Mouse (Mus musculus): ENCODE data around the gene Sh3bp2. TPM values are rescaled to one million over a fixed set of nuclear protein-coding genes. Genes with fewer than 3 reads are reported as not detected.

The Sh3bp2 gene
- polyA plus RNA-seq, 1 experiment from 2014 or later: 29.8 TPM

DNA sequence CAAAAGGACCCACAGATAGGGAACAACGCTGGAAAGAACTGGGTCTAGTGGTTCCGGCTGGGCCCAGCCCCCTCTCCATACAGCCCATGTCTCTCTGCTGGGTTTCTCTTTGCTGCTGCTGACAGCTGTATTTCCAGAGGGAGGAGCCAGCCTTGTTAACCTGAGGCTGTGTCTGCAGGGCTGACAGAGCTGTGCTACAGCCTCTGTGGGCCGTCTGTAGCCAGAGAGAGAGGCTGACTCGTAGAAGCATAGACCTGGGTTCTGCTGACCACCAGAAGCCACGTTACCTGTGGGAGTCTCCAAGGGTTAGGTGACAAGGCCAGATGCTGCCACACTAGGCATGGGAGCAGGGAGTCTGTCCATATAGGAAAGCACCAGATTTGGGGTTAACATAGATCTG, 7.4 kb downstream of the Sh3bp2 start:
- Histone ChIP-seq H3K27ac (ENCODE audit: low read depth, low read length) (no peak overlapping the region), H3K36me3 (ENCODE audit: control insufficient read depth, insufficient read depth, low read length) (no peaks in the 10 kb centered on the region), H3K4me3 (ENCODE audit: low read depth, low read length) (no peak overlapping the region), H3K4me2 (ENCODE audit: low read depth, low read length) (no peak overlapping the region), H3K9me3 (ENCODE audit: control insufficient read depth, low read length) (no peaks in the 10 kb centered on the region), H3K4me1 (ENCODE audit: control insufficient read depth, insufficient read depth, low read length) (no peaks in the 10 kb centered on the region), H3K9ac (replicated peaks; ENCODE audit: low read depth, low read length) (no peak overlapping the region), H3K27me3 (ENCODE audit: control insufficient read depth, insufficient read depth, low read length) (no peaks in the 10 kb centered on the region)
- 74% methylated on average over 5 of the region's 5 CpGs for WGBS
- no peak for ATAC-seq (ENCODE audit: low read depth)

DNA sequence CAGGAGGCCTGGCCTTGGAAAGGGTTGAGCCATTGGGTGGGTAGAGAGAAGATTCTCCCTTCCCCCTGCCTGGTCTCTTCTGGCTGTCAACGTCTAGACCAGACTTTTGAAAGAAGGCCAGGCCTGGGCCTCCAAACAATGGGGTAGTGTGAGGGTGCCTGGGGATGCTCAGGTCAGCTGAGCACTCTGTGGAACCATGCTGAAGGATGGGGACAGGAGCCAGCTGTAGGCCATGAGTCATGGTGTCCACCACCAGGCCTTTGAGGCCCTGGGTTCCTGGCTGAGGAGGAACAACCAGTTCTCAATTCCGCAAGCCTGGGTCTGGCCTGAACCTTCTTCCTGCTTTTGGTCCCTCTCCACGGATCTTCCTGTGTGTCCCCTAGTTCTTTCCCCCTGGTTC, 8.2 kb downstream of the Sh3bp2 start:
- Histone ChIP-seq H3K4me2 (ENCODE audit: low read depth, low read length) (no peak overlapping the region), H3K4me3 (ENCODE audit: low read depth, low read length) (no peak overlapping the region), H3K27me3 (ENCODE audit: control insufficient read depth, insufficient read depth, low read length) (no peaks in the 10 kb centered on the region), H3K4me1 (ENCODE audit: control insufficient read depth, insufficient read depth, low read length) (no peaks in the 10 kb centered on the region), H3K9me3 (ENCODE audit: control insufficient read depth, low read length) (no peaks in the 10 kb centered on the region), H3K36me3 (ENCODE audit: control insufficient read depth, insufficient read depth, low read length) (no peaks in the 10 kb centered on the region), H3K27ac (ENCODE audit: low read depth, low read length) (no peak overlapping the region), H3K9ac (replicated peaks; ENCODE audit: low read depth, low read length) (no peak overlapping the region)
- ATAC-seq (ENCODE audit: low read depth): no peak
- 65% methylated on average over 3 of the region's 3 CpGs for WGBS

DNA sequence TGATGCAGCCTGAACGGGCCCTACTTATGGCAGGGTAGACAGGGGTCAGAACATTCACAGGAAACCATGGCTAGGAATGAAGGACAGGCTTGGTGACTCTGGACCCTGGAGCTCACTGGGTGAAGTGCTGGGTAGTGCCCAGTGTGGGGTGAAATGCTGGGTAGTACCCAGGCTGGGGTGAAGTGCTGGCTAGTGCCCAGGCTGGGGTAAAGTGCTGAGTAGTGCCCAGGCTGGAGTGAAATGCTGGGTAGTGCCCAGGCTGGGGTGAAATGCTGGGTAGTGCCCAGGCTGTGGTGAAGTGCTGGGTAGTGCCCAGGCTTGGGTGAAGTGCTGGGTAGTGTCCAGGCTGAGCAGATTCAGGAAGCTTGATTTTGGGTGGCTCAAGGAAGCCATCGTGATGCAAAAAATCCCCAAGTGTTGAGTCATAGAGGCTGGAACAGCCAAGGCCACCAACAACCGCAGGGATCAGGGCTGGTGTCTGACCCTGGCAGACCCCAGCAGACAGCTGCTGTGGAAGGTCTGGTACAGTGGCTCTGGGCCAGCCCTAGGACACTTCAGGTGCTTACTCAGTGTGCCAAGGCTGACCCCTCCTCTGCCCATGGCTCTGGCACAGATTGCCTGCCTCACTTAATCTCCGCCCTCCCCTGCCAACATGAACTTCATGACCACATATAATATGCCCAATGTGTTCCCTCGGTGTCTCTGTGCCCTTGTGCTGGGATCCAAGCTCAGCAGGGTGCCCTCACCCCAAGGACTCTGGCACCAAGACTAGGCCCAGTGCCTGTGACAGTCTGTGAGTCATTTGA, 9.3 kb downstream of the Sh3bp2 start:
- H3K4me1 ChIP-seq (ENCODE audit: control insufficient read depth, insufficient read depth, low read length): no peaks in the 10 kb centered on the region
- H3K9me3 ChIP-seq (ENCODE audit: control insufficient read depth, low read length): no peaks in the 10 kb centered on the region
- no peak overlapping the region for H3K4me3 ChIP-seq (ENCODE audit: low read depth, low read length)
- H3K27ac ChIP-seq (ENCODE audit: low read depth, low read length): no peak overlapping the region
- WGBS: 86% methylated on average over 5 of the region's 5 CpGs
- H3K4me2 ChIP-seq (ENCODE audit: low read depth, low read length): no peak overlapping the region
- no peak for ATAC-seq (ENCODE audit: low read depth)
- no peaks in the 10 kb centered on the region for H3K27me3 ChIP-seq (ENCODE audit: control insufficient read depth, insufficient read depth, low read length)
- no peaks in the 10 kb centered on the region for H3K36me3 ChIP-seq (ENCODE audit: control insufficient read depth, insufficient read depth, low read length)
- H3K9ac ChIP-seq (replicated peaks; ENCODE audit: low read depth, low read length): no peak overlapping the region

- H3K9ac ChIP-seq (replicated peaks; ENCODE audit: low read depth, low read length): no peak overlapping the region
- ATAC-seq (ENCODE audit: low read depth): no peak
- WGBS: 90% methylated on average over 7 of the region's 7 CpGs
These were observed 10.2 kb downstream of the Sh3bp2 start for GRCm38 (mm10) chr5:34535831-34536230.

DNA sequence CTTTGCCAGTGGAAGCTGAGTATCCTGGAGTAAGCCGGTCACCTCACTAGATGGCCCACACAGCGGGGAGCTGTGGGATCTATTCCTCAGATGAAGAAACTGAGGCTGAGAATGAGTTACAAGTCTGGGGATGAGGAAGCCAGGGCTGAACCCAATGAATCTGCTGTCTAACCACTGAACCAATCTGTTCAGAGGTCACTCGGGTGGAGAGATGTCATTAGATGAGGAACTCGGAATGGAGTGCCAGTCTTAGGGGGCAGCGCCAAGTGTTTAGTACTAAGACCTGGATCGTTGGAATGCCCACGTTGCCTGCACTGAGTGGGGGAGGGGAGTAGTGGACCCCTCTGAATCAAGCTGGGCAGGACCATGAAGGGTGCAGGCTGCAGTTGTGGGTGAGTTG, 12.4 kb downstream of the Sh3bp2 start:
- Histone ChIP-seq H3K36me3 (ENCODE audit: control insufficient read depth, insufficient read depth, low read length) (no peaks in the 10 kb centered on the region), H3K4me3 (ENCODE audit: low read depth, low read length) (no peak overlapping the region)
- 71% methylated on average over 7 of the region's 7 CpGs for WGBS

More at GRCm38 (mm10) chr5:34535831-34536230, 10.2 kb downstream of the Sh3bp2 start:
- no peaks in the 10 kb centered on the region for H3K27me3 ChIP-seq (ENCODE audit: control insufficient read depth, insufficient read depth, low read length)
- H3K4me3 ChIP-seq (ENCODE audit: low read depth, low read length): no peak overlapping the region
- no peak overlapping the region for H3K27ac ChIP-seq (ENCODE audit: low read depth, low read length)
- H3K4me1 ChIP-seq (ENCODE audit: control insufficient read depth, insufficient read depth, low read length): no peaks in the 10 kb centered on the region
- H3K4me2 ChIP-seq (ENCODE audit: low read depth, low read length): no peak overlapping the region
- no peaks in the 10 kb centered on the region for H3K36me3 ChIP-seq (ENCODE audit: control insufficient read depth, insufficient read depth, low read length)
- H3K9me3 ChIP-seq (ENCODE audit: control insufficient read depth, low read length): no peaks in the 10 kb centered on the region

DNA sequence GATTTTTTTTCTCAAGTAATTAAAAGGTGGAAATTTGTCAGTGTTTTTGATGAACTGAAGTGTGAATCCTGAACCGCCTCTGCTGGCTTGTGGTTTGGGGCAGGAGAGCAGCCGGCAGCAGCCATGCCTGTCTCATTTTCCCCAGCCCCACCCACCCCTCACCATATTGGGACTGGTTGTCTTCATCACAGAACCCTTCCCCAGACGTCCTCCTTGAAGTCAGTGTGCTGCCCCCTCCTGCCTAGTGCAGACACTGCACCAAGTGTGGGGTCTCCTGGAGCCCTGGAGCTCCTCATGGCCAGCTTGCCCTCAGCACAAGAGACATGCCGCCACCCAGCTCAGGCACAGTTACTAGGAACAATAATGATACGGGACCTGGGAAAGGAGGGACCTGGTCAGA, 12.9 kb downstream of the Sh3bp2 start:
- H3K9me3 ChIP-seq (ENCODE audit: control insufficient read depth, low read length): no peaks in the 10 kb centered on the region
- WGBS: 31% methylated on average over 5 of the region's 5 CpGs

More for the DNA sequence above, 12.4 kb downstream of the Sh3bp2 start:
- H3K9ac ChIP-seq (replicated peaks; ENCODE audit: low read depth, low read length): no peak overlapping the region
- H3K27me3 ChIP-seq (ENCODE audit: control insufficient read depth, insufficient read depth, low read length): no peaks in the 10 kb centered on the region
- H3K4me2 ChIP-seq (ENCODE audit: low read depth, low read length): no peak overlapping the region
- no peak overlapping the region for H3K27ac ChIP-seq (ENCODE audit: low read depth, low read length)
- H3K9me3 ChIP-seq (ENCODE audit: control insufficient read depth, low read length): no peaks in the 10 kb centered on the region
- no peak for ATAC-seq (ENCODE audit: low read depth)
- no peaks in the 10 kb centered on the region for H3K4me1 ChIP-seq (ENCODE audit: control insufficient read depth, insufficient read depth, low read length)

DNA sequence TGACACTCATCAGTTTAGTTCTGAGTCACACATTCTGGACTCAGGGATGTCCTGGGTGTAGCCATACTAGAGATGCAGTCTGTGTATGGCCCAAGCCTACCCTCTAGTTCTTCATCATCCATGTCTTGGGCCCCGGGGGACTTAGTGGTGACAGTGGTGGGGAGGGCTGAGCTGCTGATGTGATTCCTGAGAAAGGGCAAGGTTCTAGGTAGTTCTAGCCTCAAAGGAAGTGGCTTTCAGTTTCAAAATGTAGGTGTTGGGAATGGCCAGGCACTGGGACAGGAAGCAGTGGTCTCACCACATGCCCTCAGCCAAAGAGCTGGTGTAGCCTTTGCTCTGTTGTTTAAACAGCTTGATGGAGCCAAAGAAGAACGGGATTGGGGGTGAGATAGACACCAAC, 13.5 kb downstream of the Sh3bp2 start:
- no peaks in the 10 kb centered on the region for H3K27me3 ChIP-seq (ENCODE audit: control insufficient read depth, insufficient read depth, low read length)
- H3K4me3 ChIP-seq (ENCODE audit: low read depth, low read length): no peak overlapping the region
- H3K27ac ChIP-seq (ENCODE audit: low read depth, low read length): no peak overlapping the region
- H3K9ac ChIP-seq (replicated peaks; ENCODE audit: low read depth, low read length): no peak overlapping the region
- H3K4me1 ChIP-seq (ENCODE audit: control insufficient read depth, insufficient read depth, low read length): no peaks in the 10 kb centered on the region
- H3K4me2 ChIP-seq (ENCODE audit: low read depth, low read length): no peak overlapping the region
- WGBS: 90% methylated on average over 2 of the region's 2 CpGs
- H3K9me3 ChIP-seq (ENCODE audit: control insufficient read depth, low read length): no peaks in the 10 kb centered on the region
- no peaks in the 10 kb centered on the region for H3K36me3 ChIP-seq (ENCODE audit: control insufficient read depth, insufficient read depth, low read length)
- no peak for ATAC-seq (ENCODE audit: low read depth)

More for the DNA sequence above, 12.9 kb downstream of the Sh3bp2 start:
- Histone ChIP-seq H3K4me1 (ENCODE audit: control insufficient read depth, insufficient read depth, low read length) (no peaks in the 10 kb centered on the region), H3K4me3 (ENCODE audit: low read depth, low read length) (no peak overlapping the region), H3K27me3 (ENCODE audit: control insufficient read depth, insufficient read depth, low read length) (no peaks in the 10 kb centered on the region), H3K36me3 (ENCODE audit: control insufficient read depth, insufficient read depth, low read length) (no peaks in the 10 kb centered on the region), H3K4me2 (ENCODE audit: low read depth, low read length) (no peak overlapping the region), H3K9ac (replicated peaks; ENCODE audit: low read depth, low read length) (no peak overlapping the region), H3K27ac (ENCODE audit: low read depth, low read length) (no peak overlapping the region)
- ATAC-seq (ENCODE audit: low read depth): no peak

- Histone ChIP-seq H3K27me3 (ENCODE audit: control insufficient read depth, insufficient read depth, low read length) (no peaks in the 10 kb centered on the region), H3K9me3 (ENCODE audit: control insufficient read depth, low read length) (no peaks in the 10 kb centered on the region), H3K9ac (replicated peaks; ENCODE audit: low read depth, low read length) (no peak overlapping the region), H3K4me3 (ENCODE audit: low read depth, low read length) (no peak overlapping the region), H3K4me2 (ENCODE audit: low read depth, low read length) (no peak overlapping the region), H3K4me1 (ENCODE audit: control insufficient read depth, insufficient read depth, low read length) (no peaks in the 10 kb centered on the region), H3K27ac (ENCODE audit: low read depth, low read length) (no peak overlapping the region), H3K36me3 (ENCODE audit: control insufficient read depth, insufficient read depth, low read length) (no peaks in the 10 kb centered on the region)
- ATAC-seq (ENCODE audit: low read depth): no peak
- WGBS: 74% methylated on average over 1 of the region's 1 CpGs
These were observed 16.5 kb downstream of the Sh3bp2 start for GRCm38 (mm10) chr5:34542166-34542565.

DNA sequence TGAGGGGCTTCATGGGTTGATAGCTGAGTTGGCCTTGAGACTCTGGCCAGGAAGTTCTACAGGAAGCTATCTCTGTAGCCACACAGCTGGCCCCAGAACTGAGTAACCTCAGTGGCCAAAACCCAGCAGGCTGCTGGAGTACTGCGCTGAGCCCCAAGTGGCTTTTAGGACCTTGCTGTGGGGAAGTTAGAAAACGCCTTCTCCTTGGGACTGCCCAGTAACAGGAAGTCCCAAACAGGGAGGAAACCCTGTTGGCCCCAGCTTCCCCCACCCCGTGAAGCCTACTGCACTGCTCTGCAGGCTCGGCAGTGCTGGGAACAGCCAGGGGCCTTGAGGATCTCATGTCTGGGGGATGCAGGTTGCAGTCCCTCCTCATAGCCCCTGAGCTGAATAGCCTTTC, 17.5 kb downstream of the Sh3bp2 start:
- no peak for ATAC-seq (ENCODE audit: low read depth)
- H3K27ac ChIP-seq (ENCODE audit: low read depth, low read length): no peak overlapping the region
- WGBS: 59% methylated on average over 4 of the region's 4 CpGs

More for the DNA sequence above, 17.5 kb downstream of the Sh3bp2 start:
- Histone ChIP-seq H3K9me3 (ENCODE audit: control insufficient read depth, low read length) (no peaks in the 10 kb centered on the region), H3K27me3 (ENCODE audit: control insufficient read depth, insufficient read depth, low read length) (no peaks in the 10 kb centered on the region), H3K4me1 (ENCODE audit: control insufficient read depth, insufficient read depth, low read length) (no peaks in the 10 kb centered on the region), H3K4me3 (ENCODE audit: low read depth, low read length) (no peak overlapping the region), H3K4me2 (ENCODE audit: low read depth, low read length) (no peak overlapping the region), H3K9ac (replicated peaks; ENCODE audit: low read depth, low read length) (no peak overlapping the region), H3K36me3 (ENCODE audit: control insufficient read depth, insufficient read depth, low read length) (no peaks in the 10 kb centered on the region)
